Mouse (Mus musculus): ENCODE measurements around the gene Tgfb2. TPM values are rescaled to one million over a fixed set of nuclear protein-coding genes. Genes with fewer than 3 reads are reported as not detected.

Gene Tgfb2
- polyA plus RNA-seq, 1 experiment from 2014 or later: 11.8 TPM

DNA sequence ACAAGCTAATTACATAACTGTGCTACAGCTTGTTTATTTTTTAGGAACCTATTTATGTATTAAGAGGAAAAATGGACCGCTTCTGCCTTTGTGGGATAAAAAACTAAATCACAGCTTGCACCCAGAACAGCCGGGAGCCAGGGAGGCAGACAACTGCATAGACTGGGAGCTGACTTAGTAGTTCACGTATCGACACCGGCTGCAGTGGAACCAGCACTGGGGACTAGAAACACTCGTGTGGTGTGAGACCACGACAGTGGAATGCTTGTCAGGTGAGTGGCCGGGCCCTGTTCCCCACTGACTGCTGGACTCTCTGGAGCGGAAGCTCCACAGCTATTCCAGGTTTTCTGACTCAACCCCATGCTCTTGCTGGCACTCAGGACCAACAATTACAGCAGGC lies 16.5 kb upstream of the Tgfb2 start:
- ATAC-seq (ENCODE audit: low FRiP score, low TSS enrichment) (no peak), DNase-seq (no peak)
- Histone ChIP-seq H3K9me3 (ENCODE audit: control insufficient read depth, low read length) (no peaks in the 10 kb centered on the region), H3K4me2 (ENCODE audit: low read length) (no peak overlapping the region), H3K27me3 (ENCODE audit: control insufficient read depth, insufficient read depth, low read length) (no peaks in the 10 kb centered on the region), H3K27ac (replicated peaks; ENCODE audit: low read depth, low read length) (no peak overlapping the region), H3K4me3 (replicated peaks; ENCODE audit: low read depth, low read length) (no peak overlapping the region), H3K36me3 (ENCODE audit: control insufficient read depth, insufficient read depth, low read length) (peaks cover 10% of the 10 kb centered on the region), H3K9ac (replicated peaks; ENCODE audit: low read length) (no peak overlapping the region), H3K4me1 (ENCODE audit: control insufficient read depth, insufficient read depth, low read length) (no peaks in the 10 kb centered on the region)
- 86% methylated on average over 9 of the region's 9 CpGs for WGBS

DNA sequence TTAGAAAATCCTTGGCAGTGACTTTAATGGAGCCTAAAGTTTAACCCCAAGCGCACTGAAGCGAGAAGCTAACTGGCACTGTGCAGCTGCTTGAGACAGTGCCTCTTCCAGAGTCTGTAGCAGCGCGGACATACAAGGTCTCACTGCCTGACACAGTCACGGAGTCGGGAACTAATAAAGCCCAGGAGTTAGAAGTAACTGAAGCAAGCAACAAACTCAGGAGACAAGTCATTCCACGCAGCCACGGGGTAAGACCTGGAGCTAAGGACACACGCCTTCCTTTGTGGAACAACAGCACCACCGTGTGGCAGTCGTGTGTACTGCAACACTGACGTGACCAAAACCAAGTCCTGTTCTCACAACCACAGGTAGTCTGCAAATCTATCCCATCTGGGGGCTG lies 16.1 kb upstream of the Tgfb2 start:
- H3K9ac ChIP-seq (replicated peaks; ENCODE audit: low read length): no peak overlapping the region
- H3K4me2 ChIP-seq (ENCODE audit: low read length): no peak overlapping the region
- no peaks in the 10 kb centered on the region for H3K4me1 ChIP-seq (ENCODE audit: control insufficient read depth, insufficient read depth, low read length)
- H3K27ac ChIP-seq (replicated peaks; ENCODE audit: low read depth, low read length): no peak overlapping the region
- H3K36me3 ChIP-seq (ENCODE audit: control insufficient read depth, insufficient read depth, low read length): peaks cover 10% of the 10 kb centered on the region
- WGBS: 38% methylated on average over 12 of the region's 12 CpGs
- DNase-seq (peak; percentile 92), ATAC-seq (ENCODE audit: low FRiP score, low TSS enrichment) (peak; percentile 40; the same call in 1 of the 2 replicates)
- no peak overlapping the region for H3K4me3 ChIP-seq (replicated peaks; ENCODE audit: low read depth, low read length)
- H3K27me3 ChIP-seq (ENCODE audit: control insufficient read depth, insufficient read depth, low read length): no peaks in the 10 kb centered on the region
- H3K9me3 ChIP-seq (ENCODE audit: control insufficient read depth, low read length): no peaks in the 10 kb centered on the region

DNA sequence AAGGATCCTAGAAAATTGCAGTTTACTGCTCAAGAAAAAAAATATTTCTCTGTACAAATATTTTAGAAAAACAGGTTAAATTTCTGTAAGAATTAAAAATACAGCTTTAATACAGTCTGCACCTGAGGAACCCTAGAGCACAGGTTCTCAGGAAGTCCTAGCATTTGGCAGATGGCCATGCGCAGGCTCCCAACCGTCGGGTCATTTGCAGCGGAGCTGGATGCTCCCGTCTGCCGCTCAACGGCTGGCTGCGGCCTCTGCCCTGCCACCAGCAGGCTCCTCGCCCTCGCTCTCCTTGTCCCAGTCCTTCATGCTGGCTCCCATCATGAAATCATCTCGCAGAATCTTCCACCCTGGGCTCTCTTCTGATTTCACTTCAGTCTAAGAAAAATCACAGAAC lies 15.4 kb upstream of the Tgfb2 start:
- no peaks in the 10 kb centered on the region for H3K9me3 ChIP-seq (ENCODE audit: control insufficient read depth, low read length)
- H3K4me2 ChIP-seq (ENCODE audit: low read length): no peak overlapping the region
- DNase-seq: no peak
- H3K27me3 ChIP-seq (ENCODE audit: control insufficient read depth, insufficient read depth, low read length): no peaks in the 10 kb centered on the region
- ATAC-seq (ENCODE audit: low FRiP score, low TSS enrichment): no peak
- no peaks in the 10 kb centered on the region for H3K4me1 ChIP-seq (ENCODE audit: control insufficient read depth, insufficient read depth, low read length)
- no peak overlapping the region for H3K9ac ChIP-seq (replicated peaks; ENCODE audit: low read length)
- WGBS: 92% methylated on average over 11 of the region's 11 CpGs
- no peak overlapping the region for H3K4me3 ChIP-seq (replicated peaks; ENCODE audit: low read depth, low read length)
- H3K36me3 ChIP-seq (ENCODE audit: control insufficient read depth, insufficient read depth, low read length): peaks cover 16% of the 10 kb centered on the region
- H3K27ac ChIP-seq (replicated peaks; ENCODE audit: low read depth, low read length): no peak overlapping the region

DNA sequence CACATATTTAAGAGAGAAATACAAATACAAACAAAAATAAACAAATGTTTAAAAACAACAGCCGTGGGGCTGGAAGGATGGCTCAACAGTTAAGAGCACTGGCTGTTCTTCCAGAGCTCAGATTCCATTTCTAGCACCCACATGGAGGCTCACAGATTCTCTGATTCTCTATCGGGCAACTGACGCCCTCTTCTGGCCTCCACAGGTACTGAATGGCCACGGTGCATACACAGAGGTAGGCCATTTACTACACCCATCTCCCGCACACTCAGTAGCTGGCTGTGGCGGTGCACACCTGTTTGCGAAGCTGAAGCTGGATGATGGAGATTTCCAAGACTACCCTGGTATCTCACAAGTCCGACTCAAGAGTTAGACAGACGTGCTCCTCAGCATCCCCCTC lies 13.9 kb upstream of the Tgfb2 start:
- WGBS: 92% methylated on average over 9 of the region's 9 CpGs
- Histone ChIP-seq H3K4me1 (ENCODE audit: control insufficient read depth, insufficient read depth, low read length) (no peaks in the 10 kb centered on the region), H3K4me2 (ENCODE audit: low read length) (no peak overlapping the region), H3K27me3 (ENCODE audit: control insufficient read depth, insufficient read depth, low read length) (no peaks in the 10 kb centered on the region), H3K9me3 (ENCODE audit: control insufficient read depth, low read length) (no peaks in the 10 kb centered on the region), H3K9ac (replicated peaks; ENCODE audit: low read length) (no peak overlapping the region), H3K36me3 (ENCODE audit: control insufficient read depth, insufficient read depth, low read length) (peaks cover 17% of the 10 kb centered on the region), H3K27ac (replicated peaks; ENCODE audit: low read depth, low read length) (no peak overlapping the region), H3K4me3 (replicated peaks; ENCODE audit: low read depth, low read length) (no peak overlapping the region)
- ATAC-seq (ENCODE audit: low FRiP score, low TSS enrichment) (no peak), DNase-seq (no peak)

DNA sequence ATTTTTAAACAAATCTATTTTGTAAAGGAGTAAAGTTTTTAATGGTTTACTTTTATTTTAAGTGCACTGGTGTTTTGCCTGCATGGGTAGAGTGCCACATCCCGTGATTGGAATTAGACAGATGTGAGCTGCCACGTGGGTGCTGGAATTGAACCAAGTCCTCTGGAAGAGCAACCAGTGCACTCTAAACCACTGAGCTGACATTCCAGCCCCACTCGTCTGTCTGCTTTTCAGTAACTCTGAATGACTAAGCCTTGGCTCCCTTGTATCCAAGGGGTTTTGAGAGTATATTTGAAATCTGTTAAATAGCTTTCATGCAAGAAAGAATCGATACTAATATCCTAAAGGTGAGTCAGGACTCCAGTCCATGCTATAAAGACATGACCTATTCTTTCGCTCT lies 13.1 kb upstream of the Tgfb2 start:
- Histone ChIP-seq H3K27me3 (ENCODE audit: control insufficient read depth, insufficient read depth, low read length) (no peaks in the 10 kb centered on the region), H3K4me1 (ENCODE audit: control insufficient read depth, insufficient read depth, low read length) (no peaks in the 10 kb centered on the region), H3K27ac (replicated peaks; ENCODE audit: low read depth, low read length) (no peak overlapping the region), H3K9ac (replicated peaks; ENCODE audit: low read length) (no peak overlapping the region), H3K4me2 (ENCODE audit: low read length) (no peak overlapping the region), H3K4me3 (replicated peaks; ENCODE audit: low read depth, low read length) (no peak overlapping the region), H3K36me3 (ENCODE audit: control insufficient read depth, insufficient read depth, low read length) (peaks cover 17% of the 10 kb centered on the region), H3K9me3 (ENCODE audit: control insufficient read depth, low read length) (no peaks in the 10 kb centered on the region)
- DNase-seq: no peak
- 91% methylated on average over 5 of the region's 5 CpGs for WGBS
- no peak for ATAC-seq (ENCODE audit: low FRiP score, low TSS enrichment)

DNA sequence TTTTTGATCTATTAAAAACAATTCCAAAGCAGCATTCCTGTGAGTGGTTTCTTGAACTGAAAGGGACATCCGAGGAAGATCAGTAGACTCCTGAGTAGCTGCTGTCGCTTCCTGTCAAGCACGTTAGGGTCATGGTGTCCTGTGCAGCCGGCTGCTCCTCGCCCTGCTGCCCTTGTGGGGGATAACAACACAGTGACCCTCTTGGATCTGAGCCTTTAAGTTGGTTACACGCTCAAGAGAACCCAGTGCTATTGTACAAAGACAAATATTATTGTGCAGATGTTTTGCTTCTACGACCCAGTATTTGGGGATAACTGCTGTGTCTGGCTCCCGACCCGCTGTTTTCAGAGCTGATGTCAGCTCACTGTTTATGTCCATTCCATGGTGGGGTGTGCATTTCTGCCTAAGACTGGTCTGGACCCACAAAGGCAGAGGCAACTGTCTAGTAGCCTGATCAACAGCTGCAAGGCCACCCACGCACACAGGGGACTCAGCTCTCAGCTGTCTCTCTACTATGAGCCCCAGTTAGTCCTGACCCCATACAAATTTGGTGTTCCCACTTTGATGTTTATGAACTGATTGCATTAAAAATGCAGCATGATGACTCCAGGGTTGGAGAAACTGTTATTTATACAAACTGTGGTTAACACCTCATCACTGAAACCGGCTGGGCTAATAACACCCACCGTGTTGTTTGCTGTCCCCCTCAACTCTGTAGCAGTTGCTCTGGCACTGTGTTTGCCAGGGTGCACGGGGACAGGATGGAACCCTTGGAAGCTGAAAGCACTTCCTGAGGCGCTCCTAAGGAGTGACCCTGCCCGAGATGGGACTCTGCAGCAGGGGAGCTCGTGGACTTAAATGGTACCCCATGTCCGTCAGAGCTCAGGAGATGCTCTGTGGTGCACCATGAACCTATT lies 9.4 kb upstream of the Tgfb2 start:
- Histone ChIP-seq H3K4me1 (ENCODE audit: control insufficient read depth, insufficient read depth, low read length) (no peaks in the 10 kb centered on the region), H3K36me3 (ENCODE audit: control insufficient read depth, insufficient read depth, low read length) (peaks cover 14% of the 10 kb centered on the region), H3K27ac (replicated peaks; ENCODE audit: low read depth, low read length) (no peak overlapping the region), H3K9ac (replicated peaks; ENCODE audit: low read length) (no peak overlapping the region), H3K9me3 (ENCODE audit: control insufficient read depth, low read length) (no peaks in the 10 kb centered on the region), H3K4me2 (ENCODE audit: low read length) (no peak overlapping the region), H3K27me3 (ENCODE audit: control insufficient read depth, insufficient read depth, low read length) (no peaks in the 10 kb centered on the region), H3K4me3 (replicated peaks; ENCODE audit: low read depth, low read length) (no peak overlapping the region)
- no peak for ATAC-seq (ENCODE audit: low FRiP score, low TSS enrichment)
- WGBS: 87% methylated on average over 17 of the region's 17 CpGs
- no peak for DNase-seq

DNA sequence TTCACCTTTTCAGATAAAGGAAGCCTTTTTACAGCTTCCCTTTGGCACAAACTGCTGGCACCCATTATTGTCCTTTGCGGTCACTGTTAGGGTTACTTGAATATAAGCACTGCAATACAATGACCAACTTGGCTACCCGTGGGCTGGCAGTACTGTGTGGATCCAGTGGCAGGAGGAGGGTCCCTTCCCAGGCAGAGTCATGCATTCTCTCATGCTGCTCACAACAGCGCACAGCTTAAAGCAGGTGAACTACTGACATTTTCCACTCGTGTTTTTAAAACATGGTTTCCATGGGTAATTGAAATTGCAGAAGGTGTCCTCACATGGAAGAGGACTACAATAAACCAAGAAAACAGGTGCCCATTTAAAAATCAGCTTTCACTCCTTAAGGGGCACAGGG lies 8.4 kb upstream of the Tgfb2 start:
- Histone ChIP-seq H3K9me3 (ENCODE audit: control insufficient read depth, low read length) (no peaks in the 10 kb centered on the region), H3K9ac (replicated peaks; ENCODE audit: low read length) (no peak overlapping the region), H3K27ac (replicated peaks; ENCODE audit: low read depth, low read length) (no peak overlapping the region), H3K4me1 (ENCODE audit: control insufficient read depth, insufficient read depth, low read length) (no peaks in the 10 kb centered on the region), H3K4me3 (replicated peaks; ENCODE audit: low read depth, low read length) (no peak overlapping the region), H3K36me3 (ENCODE audit: control insufficient read depth, insufficient read depth, low read length) (peaks cover 8% of the 10 kb centered on the region), H3K27me3 (ENCODE audit: control insufficient read depth, insufficient read depth, low read length) (no peaks in the 10 kb centered on the region), H3K4me2 (ENCODE audit: low read length) (no peak overlapping the region)
- DNase-seq (no peak), ATAC-seq (ENCODE audit: low FRiP score, low TSS enrichment) (no peak)
- 85% methylated on average over 4 of the region's 4 CpGs for WGBS

DNA sequence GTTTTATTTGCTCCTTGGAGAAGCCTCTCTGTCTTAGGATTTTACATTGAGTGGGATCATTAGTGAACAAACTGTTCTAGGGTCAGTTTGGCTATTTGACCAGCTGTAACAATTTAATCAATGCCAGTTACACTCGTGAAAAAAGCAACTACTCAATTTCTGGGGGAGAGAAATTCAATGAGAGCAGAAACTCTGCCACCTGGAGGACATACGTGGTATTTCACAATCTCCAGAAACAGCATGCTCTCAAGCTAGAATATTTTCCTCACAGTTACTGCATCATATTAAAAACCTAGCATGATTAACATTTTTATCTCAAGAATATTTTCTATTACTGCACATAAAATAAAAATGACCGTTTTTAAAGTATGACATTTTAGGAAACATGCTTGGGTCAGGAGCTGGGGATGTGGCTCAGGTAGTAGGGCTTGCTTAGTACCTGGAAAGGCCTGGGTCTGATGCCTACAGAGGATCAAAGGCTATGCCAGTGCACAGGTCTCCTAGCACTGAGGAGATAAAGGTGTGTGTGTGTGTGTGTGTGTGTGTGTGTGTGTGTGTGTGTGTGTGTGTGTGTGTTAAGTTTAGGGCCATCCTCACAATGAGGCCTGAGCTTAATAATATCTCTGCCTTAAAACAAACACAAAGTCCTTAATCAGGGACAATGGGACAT lies 7.1 kb upstream of the Tgfb2 start:
- H3K4me3 ChIP-seq (replicated peaks; ENCODE audit: low read depth, low read length): no peak overlapping the region
- no peak overlapping the region for H3K9ac ChIP-seq (replicated peaks; ENCODE audit: low read length)
- no peak overlapping the region for H3K4me2 ChIP-seq (ENCODE audit: low read length)
- peaks cover 8% of the 10 kb centered on the region for H3K36me3 ChIP-seq (ENCODE audit: control insufficient read depth, insufficient read depth, low read length)
- no peaks in the 10 kb centered on the region for H3K9me3 ChIP-seq (ENCODE audit: control insufficient read depth, low read length)
- DNase-seq (peak; percentile 86), ATAC-seq (ENCODE audit: low FRiP score, low TSS enrichment) (no peak; the same call in 1 of the 2 replicates)
- no peak overlapping the region for H3K27ac ChIP-seq (replicated peaks; ENCODE audit: low read depth, low read length)
- no peaks in the 10 kb centered on the region for H3K4me1 ChIP-seq (ENCODE audit: control insufficient read depth, insufficient read depth, low read length)
- no peaks in the 10 kb centered on the region for H3K27me3 ChIP-seq (ENCODE audit: control insufficient read depth, insufficient read depth, low read length)
- under 1% methylated on average over 3 of the region's 3 CpGs for WGBS

All from midbrain, embryonic 14.5 days (tissue).